Mouse (Mus musculus) neural tube, embryonic 11.5 days (tissue): ENCODE results near the gene Gm1673. TPM values are rescaled to one million over a fixed set of nuclear protein-coding genes. Genes with fewer than 3 reads are reported as not detected.

Experiments used
- ATAC-seq: fragments of 200-750 bp; cut with Nextera tagmentation; 2 replicates; pipeline ENCODE4 v1.8.0; 2017; ENCODE audit warnings: moderate number of reproducible peaks, mild to moderate bottlenecking, moderate TSS enrichment, moderate library complexity; ENCODE audit not compliant: insufficient read depth, low FRiP score, low TSS enrichment
- DNase-seq: peaks from one replicate; pipeline ENCODE4 v3.0.0-alpha.2; 2015; ENCODE audit warnings: low spot score
- H3K27ac ChIP-seq: fragments of 300-500 bp; sonication (generic); 2 replicates; pipeline ENCODE4 v1.5.1; 2014; ENCODE audit warnings: low read depth, mild to moderate bottlenecking, low read length
- H3K27me3 ChIP-seq: fragments of 300-500 bp; sonication (generic); 2 replicates; pipeline ENCODE4 v1.6.1; 2014; ENCODE audit warnings: mild to moderate bottlenecking, low read length, mixed read lengths; ENCODE audit not compliant: control insufficient read depth, insufficient read depth
- H3K36me3 ChIP-seq: fragments of 300-500 bp; sonication (generic); 2 replicates; pipeline ENCODE4 v1.6.1; 2014; ENCODE audit warnings: mild to moderate bottlenecking, low read length, moderate library complexity, mixed read lengths; ENCODE audit not compliant: control insufficient read depth, insufficient read depth
- H3K4me1 ChIP-seq: fragments of 300-500 bp; sonication (generic); 2 replicates; pipeline ENCODE4 v1.6.1; 2014; ENCODE audit warnings: low read length, mixed read lengths; ENCODE audit not compliant: control insufficient read depth, insufficient read depth
- H3K4me2 ChIP-seq: fragments of 300-500 bp; sonication (generic); 2 replicates; pipeline ENCODE4 v1.6.1; 2014; ENCODE audit warnings: low read depth, mild to moderate bottlenecking, moderate library complexity
- H3K4me3 ChIP-seq: fragments of 300-500 bp; sonication (generic); 2 replicates; pipeline ENCODE4 v1.5.1; 2014; ENCODE audit warnings: low read depth, low read length
- H3K9ac ChIP-seq: fragments of 300-500 bp; sonication (generic); 2 replicates; pipeline ENCODE4 v1.6.1; 2014; ENCODE audit warnings: mild to moderate bottlenecking, low read length
- H3K9me3 ChIP-seq: fragments of 300-500 bp; sonication (generic); 2 replicates; pipeline ENCODE4 v1.6.1; 2016; ENCODE audit warnings: low read length; ENCODE audit not compliant: control insufficient read depth
- WGBS: fragments of 180-500 bp; shearing (Covaris S2); extraction: QIAGEN DNeasy Blood & Tissue Kit; methylation state at CpG from one replicate; pipeline ENCODE4 v1.1.7; 2014; 5-methylcytosine and 5-hydroxymethylcytosine counted together
- polyA plus RNA-seq: library from polyadenylated mRNA; unstranded; fragments of >200 nt; fragmentation: Nextera tagmentation; extraction: Ambion mirVana; gene quantifications from 2 replicates; pipeline ENCODE4 v1.2.1, GENCODE M21; 2014

Gm1673 gene
- polyA plus RNA-seq, 1 experiment from 2014 or later = 199 TPM

GRCm38 (mm10) chr5:33994671-33995625, 11.7 kb downstream of the Gm1673 start:
- Histone ChIP-seq H3K4me2 (peak overlapping the region; percentile 65), H3K27me3 (peaks cover 5% of the 10 kb centered on the region), H3K27ac (peak overlapping the region; percentile 82), H3K4me3 (peak overlapping the region; percentile 79), H3K36me3 (no peaks in the 10 kb centered on the region), H3K9ac (peak overlapping the region; percentile 81), H3K4me1 (0 out of 2 replicates have a peak, but pooled peaks cover 5% of the 10 kb centered on the region), H3K9me3 (no peaks in the 10 kb centered on the region)
- WGBS = 33% methylated on average over 28 of the region's 28 CpGs
- DNase-seq = peak; percentile 48
- no peak for ATAC-seq

- Histone ChIP-seq H3K4me3 (peak within 1 kb of the TSS; percentile 79), H3K27ac (peak within 1 kb of the TSS; percentile 82), H3K9me3 (no peaks in the 10 kb centered on the region), H3K4me1 (0 out of 2 replicates have a peak, but pooled peaks cover 5% of the 10 kb centered on the region), H3K4me2 (peak within 1 kb of the TSS; percentile 65), H3K36me3 (no peaks in the 10 kb centered on the region; the same call in 1 of the 2 replicates), H3K27me3 (peaks cover 5% of the 10 kb centered on the region), H3K9ac (peak within 1 kb of the TSS; percentile 81)
- ATAC-seq (peak; percentile 84), DNase-seq (peak; percentile 91)
- WGBS = under 1% methylated on average over 88 of the region's 90 CpGs
Observed at GRCm38 (mm10) chr5:33995843-33996693, 12.8 kb downstream of the Gm1673 start, which contains the start of gene Nat8l. TSS of gene Nat8l (plus strand) at chr5:33995984.

GRCm38 (mm10) chr5:33996694-33997045, 13.4 kb downstream of the Gm1673 start:
- Histone ChIP-seq H3K9ac (peak overlapping the region; percentile 81), H3K4me3 (peak overlapping the region; percentile 79), H3K36me3 (no peaks in the 10 kb centered on the region; the same call in 1 of the 2 replicates), H3K4me2 (peak overlapping the region; percentile 65), H3K9me3 (no peaks in the 10 kb centered on the region), H3K27me3 (peaks cover 5% of the 10 kb centered on the region), H3K4me1 (0 out of 2 replicates have a peak, but pooled peaks cover 5% of the 10 kb centered on the region), H3K27ac (peak overlapping the region; percentile 82)
- 0% methylated on average over 33 of the region's 55 CpGs for WGBS
- DNase-seq (no peak), ATAC-seq (peak; percentile 49; the same call in 1 of the 2 replicates)

GRCm38 (mm10) chr5:33997051-33997741, 14.0 kb downstream of the Gm1673 start:
- H3K9ac ChIP-seq = peak overlapping the region; percentile 81
- peaks cover 5% of the 10 kb centered on the region for H3K27me3 ChIP-seq
- 0 out of 2 replicates have a peak, but pooled peaks cover 5% of the 10 kb centered on the region for H3K4me1 ChIP-seq
- H3K36me3 ChIP-seq = no peaks in the 10 kb centered on the region; the same call in 1 of the 2 replicates
- ATAC-seq (0 out of 2 replicates have a peak, but pooled peaks have one; percentile 45), DNase-seq (peak; percentile 59)
- H3K27ac ChIP-seq = peak overlapping the region; percentile 82
- peak overlapping the region; percentile 65 for H3K4me2 ChIP-seq
- WGBS = 0% methylated on average over 78 of the region's 80 CpGs
- peak overlapping the region; percentile 79 for H3K4me3 ChIP-seq
- no peaks in the 10 kb centered on the region for H3K9me3 ChIP-seq

GRCm38 (mm10) chr5:33997829-33998504, 14.7 kb downstream of the Gm1673 start:
- H3K9ac ChIP-seq = no peak overlapping the region
- no peaks in the 10 kb centered on the region; the same call in 1 of the 2 replicates for H3K36me3 ChIP-seq
- WGBS = 72% methylated on average over 20 of the region's 20 CpGs
- H3K27ac ChIP-seq = no peak overlapping the region
- H3K27me3 ChIP-seq = peaks cover 5% of the 10 kb centered on the region
- no peaks in the 10 kb centered on the region for H3K9me3 ChIP-seq
- DNase-seq (no peak), ATAC-seq (no peak)
- H3K4me1 ChIP-seq = 0 out of 2 replicates have a peak, but pooled peaks cover 5% of the 10 kb centered on the region
- peak overlapping the region; percentile 79 for H3K4me3 ChIP-seq
- peak overlapping the region; percentile 65 for H3K4me2 ChIP-seq

GRCm38 (mm10) chr5:33998505-33998877, 15.3 kb downstream of the Gm1673 start:
- DNase-seq = no peak
- Histone ChIP-seq H3K4me1 (0 out of 2 replicates have a peak, but pooled peaks cover 5% of the 10 kb centered on the region), H3K4me2 (no peak overlapping the region), H3K4me3 (no peak overlapping the region), H3K36me3 (no peaks in the 10 kb centered on the region; the same call in 1 of the 2 replicates), H3K27ac (no peak overlapping the region), H3K27me3 (peaks cover 5% of the 10 kb centered on the region), H3K9ac (no peak overlapping the region), H3K9me3 (no peaks in the 10 kb centered on the region)
- 84% methylated on average over 3 of the region's 3 CpGs for WGBS
- no peak for ATAC-seq

- Histone ChIP-seq H3K36me3 (no peaks in the 10 kb centered on the region; the same call in 1 of the 2 replicates), H3K4me1 (0 out of 2 replicates have a peak, but pooled peaks cover 5% of the 10 kb centered on the region), H3K27me3 (peaks cover 5% of the 10 kb centered on the region), H3K4me2 (no peak overlapping the region), H3K4me3 (no peak overlapping the region), H3K9ac (no peak overlapping the region), H3K27ac (no peak overlapping the region), H3K9me3 (no peaks in the 10 kb centered on the region)
- whole genome bisulfite sequencing = 82% methylated on average over 6 of the region's 6 CpGs
- DNase-seq (no peak), ATAC-seq (no peak)
Observed at GRCm38 (mm10) chr5:33999466-34000090, 16.3 kb downstream of the Gm1673 start.
